Mouse (Mus musculus) ES-E14 (cell line): ENCODE results near the gene Prr5. TPM values are rescaled to one million over a fixed set of nuclear protein-coding genes. Genes with fewer than 3 reads are reported as not detected.

Experiments used
- DNase-seq: peaks from one replicate; pipeline ENCODE4 v3.0.0-alpha.2; 2013; ENCODE audit warnings: low read depth, low spot score
- H3K27ac ChIP-seq: 2 replicates; pipeline ENCODE4 v1.5.1; 2012; ENCODE audit warnings: low read depth, mild to moderate bottlenecking, low read length, moderate library complexity, mixed read lengths; ENCODE audit not compliant: poor library complexity, insufficient read depth, severe bottlenecking
- H3K36me3 ChIP-seq: 2 replicates; pipeline ENCODE4 v1.6.1; 2012; ENCODE audit warnings: mild to moderate bottlenecking, low read length, moderate library complexity, mixed read lengths; ENCODE audit not compliant: control insufficient read depth, poor library complexity, insufficient read depth, severe bottlenecking
- H3K4me1 ChIP-seq, 2 experiments: fragments of 150-350 bp in 1 of 2; sonication (generic) in 1 of 2; 2 replicates each; pipeline ENCODE4 v1.6.1; 2012; ENCODE audit warnings: low read length in 2 of 2, mild to moderate bottlenecking in 1 of 2, mixed read lengths in 1 of 2; ENCODE audit not compliant: control insufficient read depth in 2 of 2, insufficient read depth in 2 of 2, poor library complexity in 1 of 2
- H3K4me3 ChIP-seq, 2 experiments: fragments of 150-350 bp in 1 of 2; sonication (generic) in 1 of 2; 2 replicates each; pipeline ENCODE4 v1.5.1; 2012; ENCODE audit warnings: low read length in 2 of 2, low read depth in 1 of 2, mild to moderate bottlenecking in 1 of 2, mixed read lengths in 1 of 2; ENCODE audit not compliant: insufficient read depth in 1 of 2, poor library complexity in 1 of 2, severe bottlenecking in 1 of 2
- H3K9ac ChIP-seq: 2 replicates; pipeline ENCODE4 v1.6.1; 2012; ENCODE audit warnings: low read depth, mild to moderate bottlenecking, low read length, mixed read lengths; ENCODE audit not compliant: poor library complexity, insufficient read depth, severe bottlenecking
- H3K9me3 ChIP-seq: fragments of 150-350 bp; sonication (generic); 2 replicates; pipeline ENCODE4 v1.6.1; 2012; ENCODE audit warnings: low read depth, mild to moderate bottlenecking, low read length; ENCODE audit not compliant: control insufficient read depth, insufficient read depth
- CHD2 ChIP-seq: IDR thresholded peaks from 2 replicates; pipeline ENCODE4 v1.6.1; 2014; ENCODE audit warnings: mild to moderate bottlenecking, low read depth, low read length, inconsistent platforms
- HCFC1 ChIP-seq: IDR thresholded peaks from 2 replicates; pipeline ENCODE4 v1.6.1; 2012; ENCODE audit warnings: low read length, inconsistent platforms, borderline replicate concordance; ENCODE audit not compliant: insufficient read depth
- MAFK ChIP-seq: IDR thresholded peaks from 2 replicates; pipeline ENCODE4 v1.6.1; 2014; ENCODE audit warnings: mild to moderate bottlenecking, low read depth, low read length, inconsistent platforms; ENCODE audit not compliant: insufficient read depth
- ZC3H11A ChIP-seq: IDR thresholded peaks from 2 replicates; pipeline ENCODE4 v1.6.1; 2012; ENCODE audit warnings: low read depth, mild to moderate bottlenecking, inconsistent platforms, low read length, borderline replicate concordance
- ZNF384 ChIP-seq: IDR thresholded peaks from 2 replicates; pipeline ENCODE4 v1.6.1; 2012; ENCODE audit warnings: low read depth, low read length, inconsistent platforms
- in situ Hi-C, 2 experiments: fragments of 600-800 bp; cut with MboI; formaldehyde crosslinking; loops; one replicate each; pipeline ENCODE4 v1.15.1; 2025; ENCODE audit warnings: low sequenced_read_pairs in 2 of 2, inconsistent platforms in 1 of 2; ENCODE audit not compliant: unreplicated experiment in 2 of 2
- total RNA-seq: library from RNA; depleted of rRNA; stranded (reverse); fragments of 300-350 nt; gene quantifications from 2 replicates; pipeline ENCODE4 v1.2.3, GENCODE M21; 2012

Gene Prr5
- total RNA-seq, 1 experiment, result 11.6 TPM

- Histone ChIP-seq H3K9ac (no peak overlapping the region), H3K4me3 (no peak overlapping the region), H3K4me1 (peaks cover 0 to 10% of the 10 kb centered on the region in 2 experiments; a peak in 2 of 4 replicates), H3K36me3 (no peaks in the 10 kb centered on the region), H3K9me3 (no peaks in the 10 kb centered on the region), H3K27ac (no peak overlapping the region)
- no peak for DNase-seq
- in situ Hi-C loops, result loop anchor here in 1 of 2 experiments (10.0 kb wide), 1 partner anchor 91 kb away; no protein-coding TSS in a partner anchor
- TF ChIP-seq CHD2 (no peak), ZNF384 (no peak), MAFK (no peak), ZC3H11A (no peak), HCFC1 (no peak)
Measured at GRCm38 (mm10) chr15:84625712-84626414, 43.6 kb upstream of the Prr5 start.

GRCm38 (mm10) chr15:84627308-84627707, 42.1 kb upstream of the Prr5 start:
- 0 out of 4 replicates have a peak, but pooled peaks cover 0 to 4% of the 10 kb centered on the region in 2 experiments for H3K4me1 ChIP-seq
- no peaks in the 10 kb centered on the region for H3K9me3 ChIP-seq
- TF ChIP-seq ZNF384, result no peak
- TF ChIP-seq MAFK, result no peak
- TF ChIP-seq ZC3H11A, result no peak
- no peak for TF ChIP-seq CHD2
- H3K9ac ChIP-seq, result no peak overlapping the region
- no peak overlapping the region for H3K4me3 ChIP-seq
- no peak for DNase-seq
- H3K27ac ChIP-seq, result no peak overlapping the region
- H3K36me3 ChIP-seq, result no peaks in the 10 kb centered on the region
- in situ Hi-C loops, result loop anchor here in 1 of 2 experiments (10.0 kb wide), 1 partner anchor 93 kb away; no protein-coding TSS in a partner anchor

GRCm38 (mm10) chr15:84629680-84630079, 39.7 kb upstream of the Prr5 start:
- in situ Hi-C loops, result loop anchor here (5.0 to 10.0 kb wide), 2 partner anchors 92 to 95 kb away; no protein-coding TSS in a partner anchor
- DNase-seq, result peak; percentile 69
- no peaks in the 10 kb centered on the region for H3K4me1 ChIP-seq
- H3K27ac ChIP-seq, result no peak overlapping the region
- H3K9me3 ChIP-seq, result no peaks in the 10 kb centered on the region
- no peak overlapping the region for H3K4me3 ChIP-seq
- TF ChIP-seq CHD2 (no peak), ZC3H11A (peak; percentile 79)
- H3K36me3 ChIP-seq, result no peaks in the 10 kb centered on the region
- H3K9ac ChIP-seq, result no peak overlapping the region

- Histone ChIP-seq H3K9me3 (no peaks in the 10 kb centered on the region), H3K36me3 (no peaks in the 10 kb centered on the region), H3K4me3 (no peak overlapping the region), H3K4me1 (no peaks in the 10 kb centered on the region), H3K9ac (no peak overlapping the region), H3K27ac (no peak overlapping the region)
- in situ Hi-C loops, result loop anchor here in 1 of 2 experiments (5.0 kb wide), 1 partner anchor 94 kb away; no protein-coding TSS in a partner anchor
- peak; percentile 74 for DNase-seq
- no peak for TF ChIP-seq HCFC1
- TF ChIP-seq ZC3H11A, result peak; percentile 97
Measured at GRCm38 (mm10) chr15:84631560-84631959, 37.9 kb upstream of the Prr5 start.

GRCm38 (mm10) chr15:84634361-84634760, 35.1 kb upstream of the Prr5 start:
- in situ Hi-C loops, result loop anchor here in 1 of 2 experiments (5.0 kb wide), 1 partner anchor 97 kb away; no protein-coding TSS in a partner anchor

More at GRCm38 (mm10) chr15:84634361-84634760, 35.1 kb upstream of the Prr5 start:
- DNase-seq, result no peak
- TF ChIP-seq HCFC1, result no peak
- H3K9me3 ChIP-seq, result no peaks in the 10 kb centered on the region
- H3K27ac ChIP-seq, result no peak overlapping the region
- H3K4me1 ChIP-seq, result no peaks in the 10 kb centered on the region
- H3K9ac ChIP-seq, result no peak overlapping the region
- H3K36me3 ChIP-seq, result no peaks in the 10 kb centered on the region
- no peak overlapping the region for H3K4me3 ChIP-seq
